Mouse (Mus musculus) neural tube, postnatal 0 days (tissue): ENCODE data around the gene Slc22a18. TPM values are rescaled to one million over a fixed set of nuclear protein-coding genes. Genes with fewer than 3 reads are reported as not detected.

ENCODE experiments used
- polyA plus RNA-seq: library from polyadenylated mRNA; unstranded; fragments of >200 nt; fragmentation: Nextera tagmentation; extraction: Ambion mirVana; gene quantifications from 2 replicates; pipeline ENCODE4 v1.2.1, GENCODE M21; 2015

Gene Slc22a18
- 1.1 and 1.7 TPM in 2 replicates for polyA plus RNA-seq

GRCm38 (mm10) chr7:143473347-143474101 lies at the start of gene Slc22a18:
Gene Slc22a18 (plus strand): TSS chr7:143473736.

GRCm38 (mm10) chr7:143460874-143461273 lies 12.7 kb upstream of the Slc22a18 start, which contains the start of gene Cdkn1c:
Gene Cdkn1c (minus strand): TSS chr7:143461050.

GRCm38 (mm10) chr7:143502418-143503200 lies 29.1 kb downstream of the Slc22a18 start, which contains the start of gene Phlda2:
Gene Phlda2 (minus strand): TSS chr7:143503150.

Other genes starting within 250 kb of the Slc22a18 start
- gene Cdkn1c, start 12.7 kb upstream of the Slc22a18 start, polyA plus RNA-seq, result 161 and 188 TPM in 2 replicates
- gene Phlda2, start 29.4 kb downstream of the Slc22a18 start, polyA plus RNA-seq, result 0.43 TPM in 2 replicates
- 210 and 240 TPM in 2 replicates for gene Nap1l4, start 75.4 kb downstream of the Slc22a18 start, polyA plus RNA-seq
- gene Cars, start 126.4 kb downstream of the Slc22a18 start, polyA plus RNA-seq, result 64.1 and 70.4 TPM in 2 replicates
- 0.06 and 0.15 TPM in 2 replicates for gene Tnfrsf26, start 155.0 kb downstream of the Slc22a18 start, polyA plus RNA-seq
- 5.6 and 5.9 TPM in 2 replicates for gene Tnfrsf22, start 175.9 kb downstream of the Slc22a18 start, polyA plus RNA-seq
- gene Tnfrsf23, start 212.1 kb downstream of the Slc22a18 start, polyA plus RNA-seq, result 0.87 and 0.94 TPM in 2 replicates